Mouse (Mus musculus) erythroblast, embryonic 14.5 days (primary cell): ENCODE results near the gene Dnm1. TPM values are rescaled to one million over a fixed set of nuclear protein-coding genes. Genes with fewer than 3 reads are reported as not detected.

ENCODE experiments used
- H3K27me3 ChIP-seq: 2 replicates; pipeline ENCODE4 v1.6.1; 2012; ENCODE audit warnings: inconsistent platforms; ENCODE audit not compliant: control insufficient read depth
- H3K36me3 ChIP-seq: 2 replicates; pipeline ENCODE4 v1.6.1; 2012; ENCODE audit warnings: mild to moderate bottlenecking, inconsistent platforms; ENCODE audit not compliant: control insufficient read depth
- H3K4me1 ChIP-seq: 2 replicates; pipeline ENCODE4 v1.6.1; 2012; ENCODE audit warnings: inconsistent platforms; ENCODE audit not compliant: control insufficient read depth
- H3K4me3 ChIP-seq: replicated peaks from 2 replicates; pipeline ENCODE3; 2012; ENCODE audit warnings: moderate library complexity, mild to moderate bottlenecking, inconsistent platforms
- H3K9me3 ChIP-seq: 2 replicates; pipeline ENCODE4 v1.6.1; 2012; ENCODE audit warnings: low read length, inconsistent platforms, mixed read lengths; ENCODE audit not compliant: control insufficient read depth
- GATA1 ChIP-seq: IDR thresholded peaks from 2 replicates; pipeline ENCODE4 v1.6.1; 2012; ENCODE audit warnings: low read length, inconsistent platforms, mixed read lengths
- TAL1 ChIP-seq: IDR thresholded peaks from 3 replicates; pipeline ENCODE4 v1.6.1; 2012; ENCODE audit warnings: low read length, inconsistent platforms, mixed read lengths
- polyA plus RNA-seq: library from polyadenylated mRNA; stranded (reverse); fragments of >175 nt; gene quantifications from 2 replicates; pipeline ENCODE4 v1.2.3, GENCODE M21; 2012

Gene Dnm1
- polyA plus RNA-seq, 1 experiment, result 0.03 TPM

DNA sequence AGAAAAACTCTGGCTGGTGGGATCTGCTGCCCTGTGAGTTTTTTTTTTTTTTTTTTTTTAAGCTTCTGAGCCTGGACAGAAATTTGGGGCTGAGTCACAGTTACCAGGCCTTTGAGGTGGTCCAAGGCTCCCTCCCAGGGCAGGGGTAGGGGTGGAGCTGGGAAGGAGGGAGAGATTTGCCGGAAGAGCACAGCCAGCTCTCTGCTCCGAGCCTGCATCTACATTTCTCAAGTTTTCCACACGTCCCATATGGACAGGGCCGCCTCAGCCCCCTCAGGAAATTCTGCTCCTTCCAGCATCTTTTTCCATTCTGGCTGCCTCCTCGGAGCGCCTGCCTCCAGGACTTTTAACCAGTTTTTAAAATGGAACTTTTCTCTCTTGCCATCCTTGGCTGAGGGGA is 23.6 kb downstream of the Dnm1 start:
- Histone ChIP-seq H3K27me3 (peaks cover 7% of the 10 kb centered on the region), H3K36me3 (no peaks in the 10 kb centered on the region), H3K4me1 (no peaks in the 10 kb centered on the region), H3K9me3 (no peaks in the 10 kb centered on the region), H3K4me3 (no peak overlapping the region)
- TF ChIP-seq TAL1, result no peak
- no peak for TF ChIP-seq GATA1

DNA sequence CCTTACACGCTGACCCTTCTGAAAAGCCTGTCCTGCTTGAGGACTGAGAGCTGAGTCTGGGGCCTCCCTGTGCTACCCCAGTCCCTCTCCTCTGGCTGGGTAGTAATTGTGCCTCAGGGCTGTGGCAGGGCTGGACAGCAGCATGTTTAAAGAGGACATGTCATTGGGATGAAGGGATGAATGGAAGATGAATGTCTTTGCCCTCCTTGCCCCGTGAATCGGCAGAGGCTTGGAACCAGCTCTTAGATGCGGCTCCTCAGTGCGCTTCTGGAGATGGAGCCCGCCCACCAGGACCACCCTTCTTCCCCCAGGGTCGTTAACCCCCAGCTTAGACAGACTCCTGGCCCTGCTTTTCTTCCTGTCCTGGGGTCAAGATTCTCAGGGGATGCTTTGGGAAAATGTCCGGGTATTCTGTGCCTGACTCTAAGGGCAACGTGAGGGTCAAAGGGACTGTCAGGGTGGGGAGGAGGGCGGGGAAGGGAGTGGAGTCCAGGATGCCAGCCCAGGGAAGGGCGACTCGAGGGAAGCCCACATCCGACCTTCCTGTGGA is 24.2 kb downstream of the Dnm1 start:
- TF ChIP-seq TAL1 (no peak), GATA1 (no peak)
- Histone ChIP-seq H3K4me1 (no peaks in the 10 kb centered on the region), H3K9me3 (no peaks in the 10 kb centered on the region), H3K4me3 (no peak overlapping the region), H3K36me3 (no peaks in the 10 kb centered on the region), H3K27me3 (peaks cover 5% of the 10 kb centered on the region; the same call in 1 of the 2 replicates)

DNA sequence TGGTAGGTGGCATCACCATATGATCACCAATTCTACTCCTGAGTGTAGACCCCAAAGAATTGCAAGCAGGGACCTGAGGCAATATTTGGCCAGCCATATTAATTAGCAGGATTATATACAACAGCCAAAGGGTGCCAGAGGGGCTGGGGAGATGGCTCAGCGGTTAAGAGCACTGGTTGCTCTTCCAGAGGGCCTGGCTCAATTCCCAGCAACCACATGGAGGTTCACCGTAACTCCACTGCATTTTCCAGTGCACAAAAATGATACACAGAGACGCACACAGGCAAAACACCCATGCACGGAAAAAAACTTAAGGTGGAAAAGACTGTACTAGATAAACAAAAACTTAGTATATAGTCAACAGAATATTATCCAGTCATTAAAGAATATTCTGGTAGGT is 25.9 kb downstream of the Dnm1 start:
- Histone ChIP-seq H3K9me3 (no peaks in the 10 kb centered on the region), H3K36me3 (no peaks in the 10 kb centered on the region), H3K4me1 (no peaks in the 10 kb centered on the region), H3K4me3 (no peak overlapping the region), H3K27me3 (peaks cover 3% of the 10 kb centered on the region)
- TF ChIP-seq TAL1 (no peak), GATA1 (no peak)

DNA sequence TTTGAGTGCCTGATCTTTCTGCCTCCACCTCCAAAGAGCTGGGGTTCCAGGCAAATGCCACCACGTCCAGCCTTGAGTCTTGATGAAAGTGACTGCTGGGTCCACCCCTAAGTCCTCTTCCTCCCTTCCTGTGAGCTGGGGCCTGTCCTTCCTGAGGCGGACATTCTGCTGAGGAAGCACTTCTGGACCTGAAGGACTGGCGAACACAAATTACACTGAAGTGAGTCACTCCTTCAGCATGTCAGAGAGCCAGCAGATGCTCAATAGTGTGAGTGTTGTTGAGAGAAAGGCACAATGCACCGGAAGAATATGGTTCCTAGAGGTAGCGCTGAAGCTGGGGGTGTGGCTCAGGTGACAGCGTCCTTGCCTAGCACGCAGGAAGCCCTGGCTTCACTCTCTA is 27.8 kb downstream of the Dnm1 start:
- TF ChIP-seq TAL1 (no peak), GATA1 (no peak)
- peaks cover 9% of the 10 kb centered on the region for H3K27me3 ChIP-seq

DNA sequence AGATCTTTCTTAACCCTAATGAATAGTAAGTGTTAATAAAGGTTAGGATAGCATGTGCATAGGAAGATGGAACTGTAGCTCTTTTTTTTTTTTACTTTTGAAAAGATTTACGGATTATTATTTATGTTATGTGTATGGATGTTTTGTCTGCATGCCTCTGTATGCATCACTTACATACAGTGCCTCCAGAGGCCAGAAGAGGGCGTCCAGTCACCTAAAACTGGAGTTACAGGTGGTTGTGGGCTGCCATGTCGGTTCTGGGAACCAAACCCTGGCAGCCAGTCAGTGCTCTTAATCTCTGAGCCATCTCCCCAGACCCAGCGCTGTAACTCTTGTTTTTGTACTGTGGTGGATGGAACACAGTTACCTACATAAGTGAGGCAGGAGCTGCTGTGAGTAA is 28.8 kb downstream of the Dnm1 start:
- Histone ChIP-seq H3K9me3 (no peaks in the 10 kb centered on the region), H3K27me3 (peaks cover 17% of the 10 kb centered on the region), H3K4me3 (no peak overlapping the region), H3K36me3 (no peaks in the 10 kb centered on the region), H3K4me1 (no peaks in the 10 kb centered on the region)
- TF ChIP-seq GATA1 (no peak), TAL1 (no peak)

More for the DNA sequence above, 27.8 kb downstream of the Dnm1 start:
- no peak overlapping the region for H3K4me3 ChIP-seq
- no peaks in the 10 kb centered on the region for H3K9me3 ChIP-seq
- H3K36me3 ChIP-seq, result no peaks in the 10 kb centered on the region
- H3K4me1 ChIP-seq, result no peaks in the 10 kb centered on the region

DNA sequence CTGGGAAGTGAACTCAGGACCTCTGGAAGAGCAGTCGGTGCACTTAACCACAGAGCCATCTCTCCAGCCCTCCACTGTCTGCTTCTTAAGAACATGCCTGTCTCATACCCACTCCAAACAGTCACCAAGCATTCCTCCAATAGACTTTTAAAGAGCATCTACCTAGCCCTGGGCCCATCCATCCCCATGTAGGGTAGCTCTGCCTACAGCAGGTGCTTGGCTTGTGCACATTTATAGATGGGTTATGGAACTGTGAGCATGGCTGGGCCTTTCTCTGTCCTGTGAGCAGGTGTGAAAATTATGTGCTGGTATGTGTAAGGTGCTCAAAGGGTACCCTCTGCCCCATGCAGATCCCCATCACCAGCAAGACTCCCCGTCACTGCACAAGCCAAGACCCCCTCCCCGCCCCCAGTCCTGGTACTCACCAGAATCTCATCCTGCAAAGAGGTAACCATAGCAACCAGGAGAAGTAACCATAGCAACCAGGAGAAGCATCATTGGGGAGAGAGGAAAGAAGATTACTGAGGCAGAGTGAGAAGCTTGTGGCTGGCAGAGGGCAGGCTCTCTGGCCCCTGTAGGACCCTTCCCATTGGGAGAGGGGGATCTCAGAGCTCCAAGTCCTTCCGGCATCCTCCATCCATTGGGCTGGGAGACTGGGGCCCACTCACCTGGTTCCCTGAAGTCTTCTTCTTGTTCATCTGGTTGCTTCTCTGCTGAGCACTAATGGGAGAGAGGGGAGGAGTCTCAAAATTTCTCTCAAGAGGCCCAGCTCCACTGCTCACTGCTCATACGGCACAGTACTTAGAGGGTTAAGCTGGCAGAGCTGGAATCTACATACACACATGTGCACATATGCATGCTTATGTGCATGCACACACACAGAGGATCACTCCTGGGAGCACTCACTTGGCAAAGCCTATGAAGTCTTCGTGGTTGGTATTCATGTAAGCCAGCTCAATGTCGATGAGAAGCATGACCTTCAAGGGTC is 30.1 kb downstream of the Dnm1 start:
- H3K4me1 ChIP-seq, result no peaks in the 10 kb centered on the region
- H3K9me3 ChIP-seq, result no peaks in the 10 kb centered on the region
- no peak overlapping the region for H3K4me3 ChIP-seq
- H3K27me3 ChIP-seq, result peaks cover 26% of the 10 kb centered on the region
- no peak for TF ChIP-seq GATA1
- no peak for TF ChIP-seq TAL1
- no peaks in the 10 kb centered on the region for H3K36me3 ChIP-seq

DNA sequence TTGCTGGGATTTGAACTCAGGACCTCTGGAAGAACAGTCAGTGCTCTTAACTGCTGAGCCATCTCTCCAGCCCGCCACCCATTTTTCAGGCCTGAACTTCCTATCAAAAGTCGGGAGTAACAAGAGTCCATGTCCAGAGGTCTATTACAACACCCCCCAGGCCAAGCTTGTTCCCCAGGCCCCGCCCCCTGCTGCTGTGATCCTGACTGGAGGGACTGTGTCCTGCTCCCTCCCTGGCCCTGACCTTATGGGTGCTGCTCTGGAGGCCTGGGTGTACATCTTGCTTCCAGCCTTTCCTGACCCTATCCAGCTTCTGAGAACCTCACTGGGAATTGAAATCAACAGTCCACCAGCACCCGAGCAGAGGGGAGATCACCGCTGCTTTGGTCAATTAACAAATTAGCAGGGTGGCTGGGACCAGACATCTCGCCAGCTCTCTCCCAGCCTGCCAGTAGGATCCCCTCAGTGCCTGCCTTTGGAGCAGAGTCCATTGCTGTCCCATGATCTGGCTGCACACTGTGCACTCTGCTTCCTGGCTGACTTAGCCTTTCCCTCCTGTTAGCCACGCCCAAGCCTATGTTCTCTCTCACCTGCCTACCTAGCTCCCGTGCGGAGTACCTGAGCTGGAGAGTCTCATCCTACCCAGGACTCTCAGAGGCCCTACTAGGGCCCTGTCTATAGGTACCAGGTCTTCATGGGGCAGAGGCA is 31.4 kb downstream of the Dnm1 start:
- Histone ChIP-seq H3K9me3 (no peaks in the 10 kb centered on the region), H3K27me3 (peaks cover 39% of the 10 kb centered on the region), H3K4me1 (no peaks in the 10 kb centered on the region), H3K4me3 (no peak overlapping the region), H3K36me3 (no peaks in the 10 kb centered on the region)
- no peak for TF ChIP-seq GATA1
- no peak for TF ChIP-seq TAL1

DNA sequence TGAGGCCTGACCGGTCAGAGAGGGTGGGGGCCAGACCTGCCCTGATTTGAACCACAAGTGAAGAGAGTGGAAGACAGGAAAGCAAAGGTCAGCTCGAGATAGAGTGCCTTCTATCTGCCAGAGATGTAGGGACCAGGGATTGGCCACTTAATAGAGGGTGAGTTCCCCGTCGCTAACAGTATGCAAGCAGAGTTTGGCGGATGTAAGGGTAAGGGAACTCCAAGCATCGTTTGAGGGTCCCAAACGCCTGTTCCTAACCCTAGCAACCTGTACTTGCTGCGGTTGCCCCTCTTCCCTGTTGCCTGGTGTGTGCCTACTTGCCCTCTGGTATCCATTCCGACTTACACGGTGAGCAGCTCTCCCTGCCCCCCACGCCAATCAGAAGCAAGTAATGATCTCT is 32.4 kb downstream of the Dnm1 start:
- H3K27me3 ChIP-seq, result peaks cover 47% of the 10 kb centered on the region
- H3K36me3 ChIP-seq, result no peaks in the 10 kb centered on the region
- TF ChIP-seq GATA1 (no peak), TAL1 (no peak)
- H3K4me3 ChIP-seq, result no peak overlapping the region
- H3K4me1 ChIP-seq, result no peaks in the 10 kb centered on the region
- no peaks in the 10 kb centered on the region for H3K9me3 ChIP-seq
